Comparison of ENCODE assay signal across 10 mouse cellular contexts in genomic region chr6:94199696-94200095, GRCm38 (mm10).
"Had no signal": no experiment of that assay in that cellular context is flagged by ENCODE, and none has a peak within 500 bp of the region (broad histone marks: within the 10 kb centered on the region; RNA-seq: fewer than 3 reads in every experiment).

No protein-coding gene starts in this region.

- H3K36me3 ChIP-seq: kidney, embryonic 15.5 days; liver, embryonic 15.5 days; midbrain, embryonic 13.5 days had no signal

- H3K4me2 ChIP-seq: kidney, embryonic 15.5 days; liver, embryonic 15.5 days; midbrain, embryonic 13.5 days had no signal

- DNase-seq: kidney, adult 2 months; kidney, postnatal 14 days; right cerebral cortex, postnatal 14 days; thymus, postnatal 4 days had no signal

- H3K27me3 ChIP-seq: kidney, embryonic 15.5 days; liver, embryonic 15.5 days; midbrain, embryonic 13.5 days had no signal

- H3K27ac ChIP-seq: kidney, embryonic 15.5 days; left cerebral cortex, adult 2 months; limb, embryonic 10.5 days; liver, embryonic 15.5 days; midbrain, embryonic 13.5 days had no signal

- H3K4me1 ChIP-seq: midbrain, embryonic 13.5 days had no signal

- H3K4me3 ChIP-seq: kidney, embryonic 15.5 days; left cerebral cortex, adult 2 months; limb, embryonic 10.5 days; liver, embryonic 15.5 days; midbrain, embryonic 13.5 days had no signal

- H3K9ac ChIP-seq: kidney, embryonic 15.5 days; liver, embryonic 15.5 days; midbrain, embryonic 13.5 days had no signal

- H3K9me3 ChIP-seq: kidney, embryonic 15.5 days; limb, embryonic 10.5 days; liver, embryonic 15.5 days; midbrain, embryonic 13.5 days had no signal

- ATAC-seq: intestine, embryonic 16.5 days; midbrain, embryonic 13.5 days had no signal
